Mouse (Mus musculus): ENCODE data around the gene Gm10382. TPM values are rescaled to one million over a fixed set of nuclear protein-coding genes. Genes with fewer than 3 reads are reported as not detected.

Gene Gm10382
- polyA plus RNA-seq, 1 experiment from 2014 or later, result 0.58 TPM

DNA sequence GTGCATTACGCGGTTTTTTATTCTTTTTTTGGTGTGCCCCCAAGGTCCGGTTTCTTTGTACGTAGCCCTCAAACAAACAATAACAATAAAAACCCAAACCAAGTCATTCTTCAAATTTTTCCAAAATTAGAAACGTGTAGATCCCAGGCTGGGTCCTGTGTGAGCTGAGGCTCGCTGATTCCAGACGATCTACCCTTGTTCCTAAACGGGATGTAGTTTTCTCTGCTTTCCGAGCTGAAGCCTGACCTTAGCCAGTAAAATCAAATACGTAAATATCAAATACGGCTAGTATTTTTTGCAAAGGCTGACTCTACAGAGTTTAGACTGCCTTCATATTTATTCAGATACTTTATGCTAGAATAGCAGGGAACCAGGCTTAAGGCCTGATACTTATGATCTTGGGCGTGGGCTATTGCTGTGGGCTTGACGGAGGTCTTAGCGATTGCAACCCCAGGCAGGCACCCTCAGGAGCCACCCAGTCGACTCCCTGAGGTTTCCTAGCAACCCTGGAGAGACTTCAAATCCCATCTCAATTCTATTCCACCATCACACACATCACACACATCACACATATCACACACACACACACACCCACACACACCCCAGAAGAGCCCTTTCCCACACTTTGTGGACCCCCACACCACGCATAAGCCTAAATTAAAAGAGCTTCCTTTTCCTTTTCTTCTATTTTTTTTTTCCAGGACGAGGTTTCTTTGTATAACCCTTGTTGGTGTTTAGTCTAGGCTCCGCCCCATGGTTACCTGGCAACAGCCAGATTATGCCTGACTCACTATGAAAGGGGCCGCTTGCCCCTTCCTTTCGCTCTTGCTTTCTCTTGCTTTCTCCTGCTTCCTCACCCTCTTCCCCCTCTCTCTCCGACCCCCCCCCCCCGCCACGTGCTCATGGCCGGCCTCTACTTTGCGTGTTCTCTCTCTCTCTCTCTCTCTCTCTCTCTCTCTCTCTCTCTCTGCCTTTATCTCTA, 4.8 kb downstream of the Gm10382 start:
- Histone ChIP-seq H3K27ac (replicated peaks; ENCODE audit: low read depth, low read length) (peak overlapping the region; percentile 99), H3K4me1 (ENCODE audit: control insufficient read depth, insufficient read depth, low read length) (peaks cover 32% of the 10 kb centered on the region), H3K36me3 (ENCODE audit: control insufficient read depth, insufficient read depth, low read length) (no peaks in the 10 kb centered on the region), H3K4me2 (ENCODE audit: low read length) (peak overlapping the region; percentile 70), H3K9ac (replicated peaks; ENCODE audit: low read length) (peak overlapping the region; percentile 56), H3K27me3 (ENCODE audit: control insufficient read depth, insufficient read depth, low read length) (no peaks in the 10 kb centered on the region), H3K9me3 (ENCODE audit: control insufficient read depth, low read length) (no peaks in the 10 kb centered on the region), H3K4me3 (replicated peaks; ENCODE audit: low read depth, low read length) (peak overlapping the region; percentile 32)
- DNase-seq, result peak; percentile 93
- 4% methylated on average over 25 of the region's 25 CpGs for WGBS
- peak; percentile 69 for ATAC-seq (ENCODE audit: low FRiP score, low TSS enrichment)

DNA sequence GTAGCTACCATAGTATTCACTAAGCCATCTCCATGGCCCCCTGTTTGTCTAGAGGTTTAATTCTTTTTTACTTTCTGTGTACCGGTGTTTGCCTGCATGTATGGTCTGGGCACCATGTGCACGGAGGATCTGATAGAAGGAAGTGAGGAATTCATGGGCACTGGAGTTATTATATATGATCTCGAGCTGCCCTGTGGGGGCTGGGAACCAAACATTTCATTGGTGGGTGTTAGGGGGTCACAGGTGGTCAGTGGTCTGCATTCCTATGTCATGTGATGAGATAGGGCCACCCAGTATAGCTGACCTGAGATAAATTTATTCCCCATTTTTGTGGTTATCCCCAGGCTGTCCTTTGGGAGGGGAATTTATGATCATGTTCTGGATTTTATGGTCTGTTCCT, 5.9 kb downstream of the Gm10382 start:
- H3K9ac ChIP-seq (replicated peaks; ENCODE audit: low read length), result peak overlapping the region; percentile 29; the same call in 1 of the 2 replicates
- 33% methylated on average over 3 of the region's 3 CpGs for WGBS
- no peak for ATAC-seq (ENCODE audit: low FRiP score, low TSS enrichment)
- no peaks in the 10 kb centered on the region for H3K9me3 ChIP-seq (ENCODE audit: control insufficient read depth, low read length)
- H3K4me3 ChIP-seq (replicated peaks; ENCODE audit: low read depth, low read length), result 0 out of 2 replicates have a peak overlapping the region, but pooled peaks have one; percentile 12
- H3K36me3 ChIP-seq (ENCODE audit: control insufficient read depth, insufficient read depth, low read length), result no peaks in the 10 kb centered on the region
- H3K27ac ChIP-seq (replicated peaks; ENCODE audit: low read depth, low read length), result peak overlapping the region; percentile 99
- H3K4me2 ChIP-seq (ENCODE audit: low read length), result peak overlapping the region; percentile 70; the same call in 1 of the 2 replicates
- H3K4me1 ChIP-seq (ENCODE audit: control insufficient read depth, insufficient read depth, low read length), result peaks cover 32% of the 10 kb centered on the region
- no peaks in the 10 kb centered on the region for H3K27me3 ChIP-seq (ENCODE audit: control insufficient read depth, insufficient read depth, low read length)
- no peak for DNase-seq

DNA sequence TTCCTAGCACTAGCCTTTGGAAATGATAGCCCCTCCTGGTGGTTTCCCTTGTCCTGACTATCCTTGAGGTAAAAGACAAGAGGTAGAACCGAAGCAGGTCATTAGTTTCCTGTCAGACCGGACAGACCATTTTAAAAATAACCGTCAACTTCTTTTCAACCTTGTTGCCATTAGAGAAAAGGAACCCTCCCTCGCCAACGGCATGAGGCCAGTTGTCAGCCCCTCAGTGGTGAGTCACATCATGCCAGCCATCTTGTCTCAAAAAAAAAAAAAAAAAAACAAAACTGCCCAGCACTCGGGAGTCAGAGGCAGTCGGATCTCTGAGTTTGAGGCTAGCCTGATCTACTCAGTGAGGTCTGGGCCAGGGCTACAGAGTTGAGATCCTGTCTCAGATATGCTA, 11.8 kb downstream of the Gm10382 start:
- H3K36me3 ChIP-seq (ENCODE audit: control insufficient read depth, insufficient read depth, low read length), result no peaks in the 10 kb centered on the region
- H3K4me2 ChIP-seq (ENCODE audit: low read length), result no peak overlapping the region
- no peak for ATAC-seq (ENCODE audit: low FRiP score, low TSS enrichment)
- 72% methylated on average over 7 of the region's 7 CpGs for WGBS
- no peak overlapping the region for H3K4me3 ChIP-seq (replicated peaks; ENCODE audit: low read depth, low read length)
- DNase-seq, result no peak
- no peaks in the 10 kb centered on the region for H3K27me3 ChIP-seq (ENCODE audit: control insufficient read depth, insufficient read depth, low read length)
- no peak overlapping the region for H3K9ac ChIP-seq (replicated peaks; ENCODE audit: low read length)
- H3K27ac ChIP-seq (replicated peaks; ENCODE audit: low read depth, low read length), result no peak overlapping the region
- no peaks in the 10 kb centered on the region for H3K9me3 ChIP-seq (ENCODE audit: control insufficient read depth, low read length)
- no peaks in the 10 kb centered on the region for H3K4me1 ChIP-seq (ENCODE audit: control insufficient read depth, insufficient read depth, low read length)

DNA sequence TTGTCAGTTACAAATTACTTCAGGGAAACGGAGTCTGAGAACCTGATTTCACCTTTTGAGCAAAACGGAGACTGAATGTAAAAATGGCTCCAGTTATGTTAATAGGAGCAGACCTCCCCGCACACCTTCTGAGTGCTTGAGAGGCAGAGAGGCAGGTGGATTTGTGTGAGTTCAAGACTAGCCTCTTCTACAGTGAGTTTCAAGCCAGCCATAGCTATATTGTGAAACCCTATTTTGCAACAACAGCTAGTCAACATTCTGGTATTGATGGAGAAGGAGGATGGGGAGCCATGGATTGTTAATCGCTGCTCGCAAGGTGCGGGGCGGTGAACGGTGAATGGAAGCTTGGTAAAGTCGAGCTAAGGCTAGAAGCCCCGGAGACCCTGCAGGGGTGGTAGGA, 13.4 kb downstream of the Gm10382 start:
- no peak overlapping the region for H3K4me3 ChIP-seq (replicated peaks; ENCODE audit: low read depth, low read length)
- H3K9me3 ChIP-seq (ENCODE audit: control insufficient read depth, low read length), result no peaks in the 10 kb centered on the region
- H3K27ac ChIP-seq (replicated peaks; ENCODE audit: low read depth, low read length), result no peak overlapping the region
- 51% methylated on average over 10 of the region's 10 CpGs for WGBS
- no peak overlapping the region for H3K9ac ChIP-seq (replicated peaks; ENCODE audit: low read length)
- no peaks in the 10 kb centered on the region for H3K36me3 ChIP-seq (ENCODE audit: control insufficient read depth, insufficient read depth, low read length)
- H3K4me2 ChIP-seq (ENCODE audit: low read length), result no peak overlapping the region
- peaks cover 7% of the 10 kb centered on the region for H3K4me1 ChIP-seq (ENCODE audit: control insufficient read depth, insufficient read depth, low read length)
- no peak for DNase-seq
- no peak for ATAC-seq (ENCODE audit: low FRiP score, low TSS enrichment)
- H3K27me3 ChIP-seq (ENCODE audit: control insufficient read depth, insufficient read depth, low read length), result no peaks in the 10 kb centered on the region

DNA sequence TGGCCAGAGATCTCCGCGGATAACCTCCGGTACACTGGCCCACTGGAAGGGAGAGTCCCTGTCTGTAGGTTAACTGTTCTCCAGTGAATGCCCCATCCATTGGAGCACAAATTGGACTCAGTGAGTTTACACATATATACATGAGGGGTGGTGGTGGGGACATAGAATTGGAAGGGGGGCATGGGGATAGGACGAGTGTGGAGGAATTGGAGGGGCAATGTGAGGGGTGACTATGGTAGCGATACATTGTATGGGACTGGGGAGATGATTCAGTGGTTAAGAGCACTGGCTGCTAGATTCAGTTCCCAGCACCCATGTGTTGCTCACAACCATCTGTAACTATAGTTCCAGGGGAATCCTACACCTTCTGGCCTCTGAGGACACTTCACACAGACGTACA, 13.9 kb downstream of the Gm10382 start:
- Histone ChIP-seq H3K27ac (replicated peaks; ENCODE audit: low read depth, low read length) (no peak overlapping the region), H3K36me3 (ENCODE audit: control insufficient read depth, insufficient read depth, low read length) (no peaks in the 10 kb centered on the region), H3K27me3 (ENCODE audit: control insufficient read depth, insufficient read depth, low read length) (no peaks in the 10 kb centered on the region), H3K9me3 (ENCODE audit: control insufficient read depth, low read length) (no peaks in the 10 kb centered on the region), H3K9ac (replicated peaks; ENCODE audit: low read length) (no peak overlapping the region), H3K4me3 (replicated peaks; ENCODE audit: low read depth, low read length) (no peak overlapping the region), H3K4me2 (ENCODE audit: low read length) (no peak overlapping the region), H3K4me1 (ENCODE audit: control insufficient read depth, insufficient read depth, low read length) (peaks cover 7% of the 10 kb centered on the region)
- WGBS, result 60% methylated on average over 6 of the region's 6 CpGs
- DNase-seq (no peak), ATAC-seq (ENCODE audit: low FRiP score, low TSS enrichment) (no peak)

DNA sequence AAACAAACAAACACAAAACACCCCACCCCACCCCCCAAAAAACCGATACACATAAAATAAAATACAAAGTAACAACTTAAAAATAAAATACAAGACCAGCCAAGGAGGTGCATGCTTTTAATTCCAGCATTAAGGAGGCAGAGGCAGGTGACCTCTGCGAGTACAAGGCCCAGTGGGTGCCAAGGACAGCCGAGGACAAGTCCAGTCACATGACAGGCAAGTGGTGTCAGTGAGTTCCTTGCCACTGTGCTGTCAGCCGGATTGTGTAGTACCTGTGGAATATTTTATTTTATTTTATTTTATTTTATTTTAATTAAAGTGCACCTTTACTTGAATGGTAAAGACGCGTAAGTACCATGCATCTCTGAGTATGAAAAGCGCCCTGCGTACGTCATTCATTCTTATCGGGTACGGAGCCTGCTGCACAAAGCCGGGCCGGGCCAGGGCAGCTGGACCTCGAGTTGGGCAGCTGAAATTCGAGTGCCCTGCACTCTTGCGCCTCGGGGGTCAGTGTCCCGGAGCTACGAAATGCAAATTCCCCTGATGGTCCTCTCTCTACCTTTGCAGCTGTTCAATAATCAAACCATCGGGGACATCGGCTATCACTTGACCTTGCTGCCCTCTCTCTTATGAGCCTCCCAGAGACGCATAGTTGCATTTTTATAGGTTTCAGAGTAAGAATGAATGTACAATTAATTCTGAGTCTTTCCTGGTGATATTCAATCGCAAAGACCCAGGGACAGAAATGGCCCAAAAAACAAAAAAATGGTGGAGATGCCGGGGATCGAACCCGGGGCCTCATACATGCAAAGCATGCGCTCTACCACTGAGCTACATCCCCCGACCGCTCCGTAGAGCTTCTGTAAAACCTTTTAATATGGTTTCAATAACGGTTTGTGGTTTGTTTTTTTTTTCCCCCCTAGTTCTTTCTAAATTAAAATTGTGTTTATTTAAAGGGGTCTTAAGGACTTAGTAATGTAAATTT, 14.7 kb downstream of the Gm10382 start:
- Histone ChIP-seq H3K9me3 (ENCODE audit: control insufficient read depth, low read length) (no peaks in the 10 kb centered on the region), H3K27ac (replicated peaks; ENCODE audit: low read depth, low read length) (peak overlapping the region; percentile 60), H3K36me3 (ENCODE audit: control insufficient read depth, insufficient read depth, low read length) (no peaks in the 10 kb centered on the region), H3K4me2 (ENCODE audit: low read length) (peak overlapping the region; percentile 53), H3K4me1 (ENCODE audit: control insufficient read depth, insufficient read depth, low read length) (peaks cover 7% of the 10 kb centered on the region), H3K27me3 (ENCODE audit: control insufficient read depth, insufficient read depth, low read length) (no peaks in the 10 kb centered on the region), H3K9ac (replicated peaks; ENCODE audit: low read length) (peak overlapping the region; percentile 34; the same call in 1 of the 2 replicates), H3K4me3 (replicated peaks; ENCODE audit: low read depth, low read length) (peak overlapping the region; percentile 32)
- 9% methylated on average over 31 of the region's 31 CpGs for WGBS
- DNase-seq, result peak; percentile 89
- peak; percentile 42; the same call in 1 of the 2 replicates for ATAC-seq (ENCODE audit: low FRiP score, low TSS enrichment)

DNA sequence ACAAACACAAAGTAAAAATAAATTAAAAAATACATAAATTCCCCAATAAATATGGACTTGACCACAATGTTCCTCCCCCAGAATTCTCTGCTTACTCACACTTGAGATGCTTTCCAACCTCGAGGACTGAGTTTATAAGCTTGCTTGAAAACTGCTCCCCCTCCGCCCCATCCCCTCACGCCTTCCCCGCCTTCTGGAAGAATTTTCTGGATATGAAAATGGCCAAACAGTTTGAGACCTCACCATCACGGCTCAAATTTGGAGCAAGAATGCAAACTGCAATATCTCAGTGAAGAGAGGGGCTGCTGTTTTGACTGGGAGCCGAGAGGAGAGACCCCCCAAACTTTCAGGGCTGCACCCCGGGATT, 15.4 kb downstream of the Gm10382 start:
- Histone ChIP-seq H3K36me3 (ENCODE audit: control insufficient read depth, insufficient read depth, low read length) (no peaks in the 10 kb centered on the region), H3K4me1 (ENCODE audit: control insufficient read depth, insufficient read depth, low read length) (peaks cover 7% of the 10 kb centered on the region), H3K27ac (replicated peaks; ENCODE audit: low read depth, low read length) (peak overlapping the region; percentile 89), H3K4me3 (replicated peaks; ENCODE audit: low read depth, low read length) (peak overlapping the region; percentile 45), H3K9me3 (ENCODE audit: control insufficient read depth, low read length) (no peaks in the 10 kb centered on the region), H3K4me2 (ENCODE audit: low read length) (peak overlapping the region; percentile 53), H3K9ac (replicated peaks; ENCODE audit: low read length) (peak overlapping the region; percentile 51), H3K27me3 (ENCODE audit: control insufficient read depth, insufficient read depth, low read length) (no peaks in the 10 kb centered on the region)
- WGBS, result 2% methylated on average over 7 of the region's 7 CpGs
- DNase-seq, result peak; percentile 65
- ATAC-seq (ENCODE audit: low FRiP score, low TSS enrichment), result no peak

DNA sequence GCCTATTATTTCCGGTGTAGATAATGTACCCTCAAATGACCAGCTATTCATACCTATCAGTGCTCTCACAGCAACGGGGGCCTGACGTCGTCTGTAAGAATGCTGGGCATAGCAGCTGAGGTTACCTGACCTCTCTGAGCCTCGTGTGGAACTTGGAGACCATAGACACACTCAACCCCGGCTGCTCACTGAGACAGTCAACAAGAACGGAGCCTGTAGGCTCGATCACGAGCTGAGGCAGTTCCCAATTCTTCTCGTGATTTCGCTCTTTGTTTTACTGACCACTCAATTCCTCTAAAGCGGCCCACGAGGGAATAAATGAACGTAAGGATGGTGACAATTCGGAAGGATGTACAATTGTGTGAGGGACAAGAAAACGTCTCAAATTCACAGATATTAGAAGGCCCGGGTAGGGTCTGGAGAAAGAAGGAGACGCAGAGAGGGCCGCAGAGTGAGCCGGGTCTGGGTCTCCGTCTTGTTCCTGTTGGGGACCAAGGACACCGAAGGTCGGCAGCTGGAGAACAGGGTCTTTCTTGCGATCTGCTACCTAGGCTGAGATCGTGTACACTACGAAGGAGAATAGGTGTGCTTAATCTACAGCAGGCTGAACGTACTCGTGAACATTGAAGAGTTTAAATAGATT, 15.9 kb downstream of the Gm10382 start:
- peak overlapping the region; percentile 45 for H3K4me3 ChIP-seq (replicated peaks; ENCODE audit: low read depth, low read length)
- DNase-seq (peak; percentile 82), ATAC-seq (ENCODE audit: low FRiP score, low TSS enrichment) (0 out of 2 replicates have a peak, but pooled peaks have one; percentile 25)

More for the DNA sequence above, 15.9 kb downstream of the Gm10382 start:
- Histone ChIP-seq H3K27me3 (ENCODE audit: control insufficient read depth, insufficient read depth, low read length) (no peaks in the 10 kb centered on the region), H3K9ac (replicated peaks; ENCODE audit: low read length) (peak overlapping the region; percentile 51), H3K36me3 (ENCODE audit: control insufficient read depth, insufficient read depth, low read length) (no peaks in the 10 kb centered on the region), H3K4me2 (ENCODE audit: low read length) (peak overlapping the region; percentile 53), H3K4me1 (ENCODE audit: control insufficient read depth, insufficient read depth, low read length) (peaks cover 7% of the 10 kb centered on the region), H3K9me3 (ENCODE audit: control insufficient read depth, low read length) (no peaks in the 10 kb centered on the region), H3K27ac (replicated peaks; ENCODE audit: low read depth, low read length) (peak overlapping the region; percentile 89)
- under 1% methylated on average over 28 of the region's 28 CpGs for WGBS

Measured in midbrain, embryonic 14.5 days (tissue).